Mouse (Mus musculus) E14TG2a.4 (cell line): Measurements from ENCODE around the gene Taf11.

Source experiments
- CTCF ChIP-seq: conservative IDR thresholded peaks from 2 replicates; pipeline ENCODE4 v1.5.1; 2014; ENCODE audit warnings: low read length
- NANOG ChIP-seq: IDR thresholded peaks from 2 replicates; pipeline ENCODE4 v1.6.1; 2014; ENCODE audit warnings: borderline replicate concordance, low read length, mixed read lengths
- POU5F1 ChIP-seq: IDR thresholded peaks from 2 replicates; pipeline ENCODE4 v1.6.1; 2014; ENCODE audit warnings: low read length, borderline replicate concordance

GRCm38 (mm10) chr17:27914742-27915141 is 5.1 kb upstream of the Taf11 start:
- TF ChIP-seq CTCF (no peak), POU5F1 (no peak), NANOG (no peak)
